Mouse (Mus musculus): ENCODE results near the gene Cmc1.

Cmc1 gene

GRCm38 (mm10) chr9:118029490-118029889 lies 120.5 kb downstream of the Cmc1 start:
- DNase-seq: no peak

- no peak for DNase-seq
These were observed 125.0 kb downstream of the Cmc1 start for GRCm38 (mm10) chr9:118024966-118025365.
